Mouse (Mus musculus) right cerebral cortex, postnatal 14 days (tissue): ENCODE results near the gene Uba1.
A peak's percentile ranks its signal among the peaks of the same experiment; 100 is the strongest.

Experiments
- DNase-seq: peaks from one replicate; pipeline ENCODE4 v3.0.0; 2022

Uba1 gene

GRCm38 (mm10) chrX:20658026-20658652, at the start of gene Uba1:
Gene Uba1, plus strand, starts transcription at chrX:20658326.
- DNase-seq, result peak; percentile 76

GRCm38 (mm10) chrX:20608500-20608899, 49.6 kb upstream of the Uba1 start:
- no peak for DNase-seq

- no peak for DNase-seq
Observed at GRCm38 (mm10) chrX:20616861-20617175, 41.3 kb upstream of the Uba1 start.

- DNase-seq, result peak; percentile 77
Observed at GRCm38 (mm10) chrX:20617176-20617902, 40.8 kb upstream of the Uba1 start, which contains the start of the genes Rbm10 and Ndufb11. Gene Rbm10, plus strand, starts transcription at chrX:20617503. Gene Ndufb11, minus strand, starts transcription at chrX:20617619.

GRCm38 (mm10) chrX:20617903-20618399, 40.2 kb upstream of the Uba1 start:
- DNase-seq, result peak; percentile 32

- no peak for DNase-seq
Observed at GRCm38 (mm10) chrX:20638141-20638540, 20.0 kb upstream of the Uba1 start.

GRCm38 (mm10) chrX:20644780-20645179, 13.3 kb upstream of the Uba1 start:
- no peak for DNase-seq

- no peak for DNase-seq
Observed at GRCm38 (mm10) chrX:20657593-20657992, 533 bp upstream of the Uba1 start.

GRCm38 (mm10) chrX:20658891-20659406, 823 bp downstream of the Uba1 start:
- DNase-seq, result no peak

GRCm38 (mm10) chrX:20662317-20662715, 4.2 kb downstream of the Uba1 start:
- DNase-seq, result no peak

- peak; percentile 71 for DNase-seq
Observed at GRCm38 (mm10) chrX:20662716-20663443, 4.8 kb downstream of the Uba1 start.

- no peak for DNase-seq
Observed at GRCm38 (mm10) chrX:20663444-20663790, 5.3 kb downstream of the Uba1 start.

- peak; percentile 75 for DNase-seq
Observed at GRCm38 (mm10) chrX:20687519-20688067, 29.5 kb downstream of the Uba1 start, which contains the start of gene Cdk16. Gene Cdk16, plus strand, starts transcription at chrX:20687954.

- peak; percentile 75 for DNase-seq
Observed at GRCm38 (mm10) chrX:20688068-20688547, 30.0 kb downstream of the Uba1 start.

- DNase-seq, result peak; percentile 39
Observed at GRCm38 (mm10) chrX:20688615-20689014, 30.5 kb downstream of the Uba1 start.

- no peak for DNase-seq
Observed at GRCm38 (mm10) chrX:20691566-20691965, 33.4 kb downstream of the Uba1 start.

GRCm38 (mm10) chrX:20692616-20693015, 34.5 kb downstream of the Uba1 start:
- DNase-seq, result no peak

GRCm38 (mm10) chrX:20695842-20696241, 37.7 kb downstream of the Uba1 start:
- no peak for DNase-seq

- peak; percentile 42 for DNase-seq
Observed at GRCm38 (mm10) chrX:20703741-20704290, 45.7 kb downstream of the Uba1 start, which contains the start of gene Usp11. Gene Usp11, plus strand, starts transcription at chrX:20703906.

GRCm38 (mm10) chrX:20704295-20705082, 46.4 kb downstream of the Uba1 start:
- peak; percentile 75 for DNase-seq

GRCm38 (mm10) chrX:20705083-20705402, 46.9 kb downstream of the Uba1 start:
- no peak for DNase-seq

GRCm38 (mm10) chrX:20728681-20729080, 70.6 kb downstream of the Uba1 start:
- DNase-seq, result no peak
